Mouse (Mus musculus): Measurements from ENCODE around the gene Klf16. TPM values are rescaled to one million over a fixed set of nuclear protein-coding genes. Genes with fewer than 3 reads are reported as not detected.

The Klf16 gene
- polyA plus RNA-seq, 1 experiment, result 16.0 TPM

DNA sequence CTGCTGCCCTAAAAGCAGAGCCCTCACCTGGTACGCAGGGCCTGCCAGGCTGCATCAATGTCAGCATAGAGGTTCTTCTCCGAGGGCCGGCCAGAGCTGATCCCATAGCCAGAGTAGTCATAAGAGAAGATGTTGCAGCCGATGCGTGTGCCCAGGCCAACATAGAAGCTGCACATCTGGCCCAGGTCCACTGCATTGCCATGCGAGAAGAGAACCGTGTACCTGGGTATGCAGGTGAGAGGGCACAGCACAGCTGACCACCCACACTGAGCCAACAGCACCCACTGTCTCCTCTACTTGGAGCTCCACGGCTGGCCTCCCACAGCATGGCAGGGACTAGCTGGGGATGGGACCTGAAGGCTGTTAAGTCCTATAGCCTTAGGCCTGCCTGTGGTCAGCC is 8.5 kb upstream of the Klf16 start:
- TF ChIP-seq POLR2AphosphoS2 (IDR thresholded peaks at IDR 0.05; ENCODE audit: insufficient read length, low read depth) (no peak), CEBPB (IDR thresholded peaks at IDR 0.05; ENCODE audit: insufficient read depth, poor library complexity, severe bottlenecking) (no peak), REST (IDR thresholded peaks at IDR 0.05; ENCODE audit: insufficient read depth, insufficient read length) (no peak), USF1 (IDR thresholded peaks at IDR 0.05; ENCODE audit: low read depth) (no peak), POLR2A (IDR thresholded peaks at IDR 0.05; ENCODE audit: insufficient read length, low read depth) (no peak), TCF12 (IDR thresholded peaks at IDR 0.05; ENCODE audit: insufficient read depth, poor library complexity, severe bottlenecking) (no peak)
- no peaks in the 10 kb centered on the region for H3K27me3 ChIP-seq (ENCODE audit: control insufficient read depth, insufficient read depth, insufficient read length)
- no peaks in the 10 kb centered on the region for H3K36me3 ChIP-seq (ENCODE audit: control insufficient read depth, insufficient read depth)
- H3K79me2 ChIP-seq (ENCODE audit: control insufficient read depth, insufficient read depth), result peaks cover 23% of the 10 kb centered on the region
- no peak overlapping the region for H3K4me2 ChIP-seq (ENCODE audit: low read depth)
- H3K4me3 ChIP-seq, result no peak overlapping the region
- no peak overlapping the region for H3ac ChIP-seq (ENCODE audit: control insufficient read depth, insufficient read length)

DNA sequence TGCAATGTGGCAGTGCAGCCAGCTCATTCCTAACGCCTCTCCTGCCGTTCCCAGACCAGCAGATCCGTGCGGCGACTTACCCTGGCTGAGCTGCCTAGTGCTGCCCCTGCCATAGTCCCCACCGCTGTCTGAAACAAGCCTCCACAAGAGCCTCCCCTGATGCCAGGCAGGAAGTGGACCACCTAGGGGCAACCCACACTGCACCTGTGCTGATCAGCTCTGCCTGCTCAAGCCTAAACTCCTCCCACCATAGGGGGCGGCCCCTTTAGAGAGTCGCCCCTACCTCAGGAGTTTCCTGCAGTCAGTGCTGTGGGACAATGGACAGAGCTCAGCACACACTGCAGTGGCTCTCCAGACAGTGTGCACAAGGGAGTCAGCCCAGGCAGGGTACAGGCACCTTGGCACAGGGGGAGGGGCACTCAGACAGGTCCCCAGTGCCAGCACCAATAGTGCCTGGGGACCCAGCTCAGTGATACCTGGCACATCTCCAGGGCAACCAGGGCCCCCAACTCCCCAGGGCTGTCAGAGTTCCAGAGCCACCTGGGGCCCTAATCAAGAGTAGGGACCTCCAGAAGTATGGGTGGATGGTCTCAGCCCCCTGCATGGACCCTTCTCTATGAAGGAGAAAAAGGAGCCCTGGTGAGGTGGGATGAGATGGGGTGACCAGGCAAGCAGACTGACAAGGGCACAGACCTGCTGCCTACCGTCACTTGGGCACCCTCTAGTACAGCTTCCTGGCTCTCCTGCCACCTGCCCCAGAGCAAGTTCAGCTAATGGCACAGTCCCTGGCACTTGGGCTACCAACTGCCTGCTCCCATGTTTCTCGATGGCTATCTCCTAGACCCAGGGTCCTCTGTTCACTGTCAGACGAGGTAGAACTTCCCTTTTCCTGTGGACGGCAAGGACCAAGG is 7.8 kb upstream of the Klf16 start:
- Histone ChIP-seq H3K36me3 (ENCODE audit: control insufficient read depth, insufficient read depth) (no peaks in the 10 kb centered on the region), H3ac (ENCODE audit: control insufficient read depth, insufficient read length) (no peak overlapping the region), H3K27me3 (ENCODE audit: control insufficient read depth, insufficient read depth, insufficient read length) (no peaks in the 10 kb centered on the region), H3K79me2 (ENCODE audit: control insufficient read depth, insufficient read depth) (peaks cover 23% of the 10 kb centered on the region), H3K4me3 (no peak overlapping the region), H3K4me2 (ENCODE audit: low read depth) (no peak overlapping the region)
- TF ChIP-seq MYOD1 (IDR thresholded peaks at IDR 0.05; ENCODE audit: control insufficient read depth in 1 of 3, insufficient read length in 2 of 3, low read depth in 2 of 3) (no peak), MAX (IDR thresholded peaks at IDR 0.05; ENCODE audit: low read depth) (no peak), E2F4 (IDR thresholded peaks at IDR 0.05; ENCODE audit: insufficient read depth) (no peak), CEBPB (IDR thresholded peaks at IDR 0.05; ENCODE audit: insufficient read depth, poor library complexity, severe bottlenecking) (no peak), USF1 (IDR thresholded peaks at IDR 0.05; ENCODE audit: low read depth) (no peak)

DNA sequence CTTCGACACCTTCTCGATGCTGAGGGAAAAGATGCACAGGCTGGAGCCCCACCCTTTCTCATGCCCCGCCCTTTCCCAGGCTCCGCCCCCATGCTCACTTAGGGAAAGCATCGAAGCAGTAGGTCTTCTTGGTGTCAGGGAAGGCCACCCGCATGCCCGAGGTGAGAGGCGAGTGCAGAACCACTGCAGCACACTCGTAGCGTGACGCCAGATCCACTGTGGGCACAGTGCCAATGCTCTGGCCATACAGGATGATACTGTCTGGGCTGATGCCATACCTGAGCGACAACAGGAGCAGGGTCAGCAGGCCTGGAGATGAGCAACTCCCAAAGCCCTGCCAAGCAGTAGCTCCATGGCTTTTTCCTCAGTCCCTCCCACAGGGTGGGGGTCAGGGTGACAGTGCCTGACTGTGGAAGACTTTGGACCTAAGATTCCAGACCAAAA is 6.9 kb upstream of the Klf16 start:
- H3ac ChIP-seq (ENCODE audit: control insufficient read depth, insufficient read length), result no peak overlapping the region
- H3K4me3 ChIP-seq, result no peak overlapping the region
- H3K27me3 ChIP-seq (ENCODE audit: control insufficient read depth, insufficient read depth, insufficient read length), result no peaks in the 10 kb centered on the region
- H3K36me3 ChIP-seq (ENCODE audit: control insufficient read depth, insufficient read depth), result no peaks in the 10 kb centered on the region
- H3K79me2 ChIP-seq (ENCODE audit: control insufficient read depth, insufficient read depth), result peaks cover 15% of the 10 kb centered on the region
- no peak overlapping the region for H3K4me2 ChIP-seq (ENCODE audit: low read depth)
- TF ChIP-seq REST (IDR thresholded peaks at IDR 0.05; ENCODE audit: insufficient read depth, insufficient read length) (no peak), POLR2AphosphoS2 (IDR thresholded peaks at IDR 0.05; ENCODE audit: insufficient read length, low read depth) (peak; percentile 17)

DNA sequence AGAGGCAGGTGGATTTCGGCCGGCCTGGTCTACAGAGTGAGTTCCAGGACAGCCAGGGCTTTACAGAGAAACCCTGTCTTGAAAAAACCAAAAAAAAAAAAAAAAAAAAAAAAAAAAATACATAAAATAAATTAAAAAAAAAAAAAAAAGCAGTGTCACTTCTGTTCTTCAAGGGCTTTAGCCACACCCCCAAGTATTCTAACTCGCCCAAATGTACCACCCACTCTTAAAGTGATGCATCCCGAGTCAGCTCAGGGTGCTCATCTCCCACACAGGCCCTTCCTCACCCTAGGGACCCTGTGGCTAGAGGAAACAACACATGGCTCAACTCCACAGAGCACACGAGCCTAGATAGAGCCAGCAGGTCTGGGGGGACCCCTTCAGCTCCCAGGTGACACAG is 5.9 kb upstream of the Klf16 start:
- H3K27me3 ChIP-seq (ENCODE audit: control insufficient read depth, insufficient read depth, insufficient read length), result no peaks in the 10 kb centered on the region
- TF ChIP-seq MYOG (IDR thresholded peaks at IDR 0.05; ENCODE audit: control insufficient read depth in 1 of 3, insufficient read depth in 1 of 3, insufficient read length in 2 of 3, low read depth in 2 of 3), result no peak
- TF ChIP-seq TCF3 (IDR thresholded peaks at IDR 0.05; ENCODE audit: insufficient read length, low read depth), result no peak
- no peak for TF ChIP-seq E2F4 (IDR thresholded peaks at IDR 0.05; ENCODE audit: insufficient read depth)
- no peak for TF ChIP-seq SRF (IDR thresholded peaks at IDR 0.05; ENCODE audit: control insufficient read depth, insufficient read length, low read depth)
- no peak for TF ChIP-seq MYOD1 (IDR thresholded peaks at IDR 0.05; ENCODE audit: control insufficient read depth in 1 of 3, insufficient read length in 2 of 3, low read depth in 2 of 3)
- no peak for TF ChIP-seq POLR2A (IDR thresholded peaks at IDR 0.05; ENCODE audit: insufficient read length, low read depth)
- TF ChIP-seq MAX (IDR thresholded peaks at IDR 0.05; ENCODE audit: low read depth), result no peak
- TF ChIP-seq POLR2AphosphoS2 (IDR thresholded peaks at IDR 0.05; ENCODE audit: insufficient read length, low read depth), result no peak
- TF ChIP-seq USF1 (IDR thresholded peaks at IDR 0.05; ENCODE audit: low read depth), result no peak
- TF ChIP-seq TCF12 (IDR thresholded peaks at IDR 0.05; ENCODE audit: insufficient read depth, poor library complexity, severe bottlenecking), result no peak
- no peak for TF ChIP-seq CEBPB (IDR thresholded peaks at IDR 0.05; ENCODE audit: insufficient read depth, poor library complexity, severe bottlenecking)
- no peak for TF ChIP-seq REST (IDR thresholded peaks at IDR 0.05; ENCODE audit: insufficient read depth, insufficient read length)
- peaks cover 5% of the 10 kb centered on the region for H3K79me2 ChIP-seq (ENCODE audit: control insufficient read depth, insufficient read depth)
- no peaks in the 10 kb centered on the region for H3K36me3 ChIP-seq (ENCODE audit: control insufficient read depth, insufficient read depth)
- H3K4me3 ChIP-seq, result no peak overlapping the region
- no peak overlapping the region for H3K4me2 ChIP-seq (ENCODE audit: low read depth)
- no peak overlapping the region for H3ac ChIP-seq (ENCODE audit: control insufficient read depth, insufficient read length)

DNA sequence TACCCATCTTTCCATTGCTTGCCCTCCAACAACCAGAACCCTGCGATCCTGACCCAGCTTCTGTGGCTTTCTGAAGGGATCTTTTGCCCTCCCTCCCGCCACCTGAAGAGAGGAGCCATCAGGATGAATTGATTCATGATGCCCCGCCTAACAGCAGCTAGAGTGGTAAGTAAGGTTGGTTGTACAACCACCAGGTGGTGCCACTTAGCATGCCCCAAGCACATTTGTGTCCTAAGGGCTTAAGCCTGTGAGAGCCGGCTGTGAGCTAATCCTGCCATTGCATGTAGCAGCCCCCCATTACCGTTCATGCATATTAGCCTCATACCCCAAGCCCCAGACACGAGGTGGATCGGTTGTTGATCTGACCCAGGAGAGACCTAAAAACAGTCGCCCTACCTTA is 1.8 kb upstream of the Klf16 start:
- peak overlapping the region; percentile 66 for H3K4me3 ChIP-seq
- TF ChIP-seq POLR2AphosphoS2 (IDR thresholded peaks at IDR 0.05; ENCODE audit: insufficient read length, low read depth), result peak; percentile 14
- no peak for TF ChIP-seq MYOD1 (IDR thresholded peaks at IDR 0.05; ENCODE audit: control insufficient read depth in 1 of 3, insufficient read length in 2 of 3, low read depth in 2 of 3)
- no peaks in the 10 kb centered on the region for H3K27me3 ChIP-seq (ENCODE audit: control insufficient read depth, insufficient read depth, insufficient read length)
- H3ac ChIP-seq (ENCODE audit: control insufficient read depth, insufficient read length), result no peak overlapping the region
- no peaks in the 10 kb centered on the region for H3K36me3 ChIP-seq (ENCODE audit: control insufficient read depth, insufficient read depth)
- H3K79me2 ChIP-seq (ENCODE audit: control insufficient read depth, insufficient read depth), result peaks cover 28% of the 10 kb centered on the region
- H3K4me2 ChIP-seq (ENCODE audit: low read depth), result peak overlapping the region; percentile 99

Measured in myocyte (in vitro differentiated cells).